Mouse (Mus musculus) layer of hippocampus, postnatal 14 days (tissue): ENCODE measurements around the gene Duox1. TPM values are rescaled to one million over a fixed set of nuclear protein-coding genes. Genes with fewer than 3 reads are reported as not detected.
"Not testable (repeated sequence)": the region's sequence is repeated elsewhere in the genome, so short reads cannot be mapped to it uniquely, and the experiment has no call there.

ENCODE experiments used
- DNase-seq, 2 experiments: peaks; one replicate each; pipeline ENCODE4 v3.0.0; 2021 to 2022; ENCODE audit warnings: low spot score in 2 of 2, mixed read lengths in 1 of 2
- total RNA-seq, 2 experiments: library from RNA; stranded (reverse); gene quantifications; 2 replicates each; pipeline ENCODE4 v1.2.3; 2021

The Duox1 gene
- total RNA-seq, 2 experiments from 2014 or later, result not detected

DNA sequence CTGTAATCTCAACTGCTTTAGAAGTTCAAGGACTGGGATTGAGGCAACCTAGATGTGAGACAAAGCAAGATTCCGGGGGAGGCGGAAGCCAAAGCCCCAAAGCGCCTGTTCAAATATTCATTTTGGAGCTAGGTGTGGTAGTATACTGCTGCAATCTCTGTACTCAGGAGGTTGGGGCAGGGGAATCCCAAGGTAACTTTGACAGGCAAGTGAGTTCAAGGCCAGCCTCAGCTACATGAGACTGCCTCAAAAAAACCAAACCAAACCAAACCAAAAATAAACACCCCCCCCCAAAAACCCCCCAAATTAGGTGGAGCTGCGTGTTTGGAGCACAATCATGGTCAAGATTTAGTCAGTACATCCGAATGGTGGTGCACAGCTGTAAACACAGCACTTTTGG, 58.5 kb downstream of the Duox1 start:
- DNase-seq, result no peak

DNA sequence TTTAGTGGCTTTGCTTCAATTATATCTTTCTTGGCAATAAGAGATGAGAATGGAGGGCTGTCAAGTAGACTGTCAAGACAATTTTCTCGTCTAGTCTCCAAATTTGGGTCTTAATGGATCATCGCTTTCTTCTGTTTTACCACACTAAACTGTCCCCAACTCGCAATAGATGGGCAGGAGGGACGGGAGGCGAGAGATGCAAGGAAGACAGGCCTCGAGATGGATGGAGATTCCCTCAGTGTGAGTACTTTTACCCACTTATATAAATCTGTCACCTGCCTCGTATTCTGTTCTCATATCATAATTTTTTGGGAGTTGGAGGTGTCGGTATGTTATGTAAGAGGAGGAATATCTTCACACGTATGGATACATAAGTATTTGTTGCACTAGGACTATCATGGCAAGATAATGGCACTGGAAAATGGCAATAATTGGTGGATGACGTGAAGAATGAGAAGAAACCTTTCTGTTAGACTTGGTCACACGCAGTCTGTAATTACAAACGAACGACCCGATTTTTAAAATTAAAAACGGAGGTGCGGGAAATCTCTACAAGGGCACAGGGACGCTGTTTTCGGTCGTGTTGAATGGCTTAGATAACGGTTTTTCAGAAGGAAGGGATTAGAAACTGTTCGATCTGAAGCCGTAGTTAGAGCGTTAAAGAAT, 59.3 kb downstream of the Duox1 start:
- DNase-seq, result no peak

DNA sequence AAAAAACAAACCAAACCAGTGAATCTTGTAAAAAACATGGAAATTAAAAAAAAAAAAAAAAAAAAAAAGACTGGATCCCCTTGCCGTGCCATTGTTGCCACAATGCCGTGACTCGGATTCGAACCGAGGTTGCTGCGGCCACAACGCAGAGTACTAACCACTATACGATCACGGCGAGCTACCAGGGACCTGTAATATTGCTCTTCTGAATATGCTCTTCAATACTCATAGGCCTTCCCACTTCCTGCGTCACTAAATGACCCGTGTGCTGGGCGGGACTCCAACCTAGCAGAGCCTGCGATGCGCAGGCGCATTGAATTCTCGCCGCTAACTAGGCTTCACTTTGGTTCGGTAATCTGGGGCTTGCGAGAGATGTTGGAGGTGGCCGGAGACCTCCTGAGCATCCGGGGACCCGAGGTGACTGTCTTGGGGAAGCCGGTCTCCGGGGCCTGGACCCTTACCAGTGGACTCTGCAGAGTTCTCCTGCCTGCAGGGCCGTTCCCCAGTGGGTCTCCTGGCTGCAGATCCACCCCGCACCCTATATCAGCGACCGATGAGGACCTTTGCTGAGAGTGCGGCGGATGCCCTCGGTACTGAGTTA, 60.0 kb downstream of the Duox1 start:
- peak; percentile 98 to 99 for DNase-seq

DNA sequence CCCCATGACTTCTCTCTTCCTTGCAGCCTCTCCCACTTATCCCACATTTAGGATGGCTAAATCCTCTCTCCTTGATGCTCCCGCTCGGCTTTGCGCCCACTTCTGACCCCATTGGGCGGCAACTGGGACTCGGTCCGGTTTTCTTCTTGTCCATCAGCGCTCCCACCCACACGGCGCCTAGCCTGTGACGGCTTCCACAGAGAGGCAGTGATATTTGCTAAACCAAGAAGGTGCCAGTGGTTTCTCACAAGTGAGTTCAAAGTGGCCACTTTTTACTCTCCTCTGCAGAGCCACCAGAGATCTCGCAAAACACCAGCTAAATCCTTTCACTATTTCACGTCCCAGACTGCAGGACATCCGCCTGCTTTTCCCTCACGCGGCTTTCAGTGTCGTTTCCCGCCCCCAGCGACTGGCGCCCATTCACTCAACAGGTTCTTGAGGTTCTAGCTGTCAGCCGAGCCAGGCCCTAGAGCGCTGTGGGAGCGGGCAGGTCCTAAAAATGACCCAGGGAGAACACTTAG, 60.6 kb downstream of the Duox1 start:
- DNase-seq, result peak in 1 of 2 experiments; percentile 41

DNA sequence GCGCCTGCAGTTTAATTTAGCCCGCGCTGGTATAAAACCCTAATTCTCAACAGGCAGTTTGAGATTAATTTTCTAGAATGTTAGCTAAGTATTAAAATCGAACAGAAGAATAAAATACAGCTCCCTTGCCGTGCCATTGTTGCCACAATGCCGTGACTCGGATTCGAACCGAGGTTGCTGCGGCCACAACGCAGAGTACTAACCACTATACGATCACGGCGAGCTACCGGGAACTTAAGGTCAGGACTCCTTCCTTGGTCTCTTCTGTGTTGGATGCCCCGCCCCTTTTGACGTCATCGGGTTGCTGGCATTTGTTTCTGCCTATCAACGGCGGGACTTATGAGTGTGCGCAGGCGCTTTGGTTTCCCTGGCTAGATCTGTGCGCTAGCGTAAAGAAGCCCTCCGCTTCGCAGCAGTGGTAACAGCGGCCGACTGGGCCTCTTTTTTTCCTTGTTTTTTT, 61.8 kb downstream of the Duox1 start:
- DNase-seq, result peak; percentile 99

DNA sequence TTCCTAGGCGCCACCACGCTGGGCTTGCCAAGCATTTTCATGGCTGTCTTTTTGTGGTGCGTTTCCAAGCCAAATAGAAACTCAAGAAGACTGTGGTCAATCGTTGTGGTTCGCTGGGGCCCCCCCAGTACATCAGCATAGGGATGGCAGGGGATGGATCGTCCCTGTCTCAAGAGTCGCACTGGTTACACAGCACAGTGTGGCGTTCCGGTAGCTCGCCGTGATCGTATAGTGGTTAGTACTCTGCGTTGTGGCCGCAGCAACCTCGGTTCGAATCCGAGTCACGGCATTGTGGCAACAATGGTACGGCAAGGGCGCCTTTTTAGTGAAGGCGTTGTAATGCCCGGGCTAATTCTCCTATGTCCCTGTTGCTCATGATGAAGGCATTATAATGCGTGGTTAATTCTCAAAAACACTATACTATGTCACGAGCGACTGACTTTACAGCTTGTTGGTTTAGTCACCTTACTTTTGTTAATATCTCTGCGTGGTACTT, 62.3 kb downstream of the Duox1 start:
- peak; percentile 71 to 85 for DNase-seq

DNA sequence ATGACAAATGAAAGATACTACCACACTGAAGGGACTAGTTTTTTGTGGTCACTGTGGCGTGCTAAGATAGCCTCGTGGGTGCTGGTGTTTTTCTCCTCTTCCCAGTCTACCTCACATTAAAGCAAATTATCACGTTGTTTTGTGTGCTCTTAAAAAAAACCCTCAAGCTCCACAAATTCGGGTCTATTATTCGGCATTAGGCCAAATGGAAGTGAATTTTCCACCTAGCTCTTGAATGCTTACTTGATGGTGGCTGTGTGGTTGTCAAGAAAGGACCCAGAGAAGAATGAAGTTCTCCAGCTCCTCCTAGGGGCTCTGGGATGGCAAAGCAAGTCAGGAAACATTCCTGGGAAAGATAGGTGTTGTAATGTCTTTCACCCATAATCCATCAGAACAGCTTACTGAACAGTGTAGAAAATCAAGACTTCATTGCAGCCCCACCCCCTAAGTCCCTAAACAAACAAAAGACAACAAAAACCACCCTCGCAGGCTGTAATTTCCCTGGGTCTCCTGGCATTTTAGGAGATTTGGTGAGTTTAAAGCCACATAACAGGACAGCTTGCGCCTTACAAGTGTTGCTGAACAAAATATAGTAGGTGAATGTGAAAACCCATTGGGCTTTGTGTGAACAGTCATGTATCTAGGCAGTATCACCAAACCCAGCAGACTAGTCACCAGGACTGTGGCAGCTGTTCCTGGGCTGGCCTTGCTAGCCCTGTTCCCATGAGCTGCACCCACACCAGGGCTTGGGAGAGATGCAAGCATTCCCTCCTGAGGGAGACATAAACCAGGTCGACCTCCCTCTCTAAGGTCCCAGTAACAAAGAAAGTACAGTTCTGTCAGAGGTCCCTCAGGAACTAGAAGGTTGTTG, 63.2 kb downstream of the Duox1 start:
- peak; percentile 35 to 75 for DNase-seq

DNA sequence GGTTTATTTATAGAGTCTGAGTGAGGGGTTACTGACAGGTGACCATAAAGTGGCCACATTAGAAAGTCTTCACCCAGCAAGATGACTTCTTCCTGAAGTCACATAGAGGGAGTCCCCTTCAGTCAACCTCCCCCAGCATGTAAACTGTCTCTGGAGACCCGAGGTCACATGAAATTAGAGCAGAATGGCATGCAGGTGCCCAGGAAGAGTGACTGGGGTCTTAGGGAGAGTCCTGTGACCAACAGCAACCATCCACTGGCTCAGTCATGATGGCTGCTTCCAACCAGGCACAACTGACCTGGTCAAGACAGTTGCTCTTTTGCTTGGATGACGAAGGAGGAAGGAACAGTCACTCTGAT, 63.8 kb downstream of the Duox1 start:
- DNase-seq, result no peak

DNA sequence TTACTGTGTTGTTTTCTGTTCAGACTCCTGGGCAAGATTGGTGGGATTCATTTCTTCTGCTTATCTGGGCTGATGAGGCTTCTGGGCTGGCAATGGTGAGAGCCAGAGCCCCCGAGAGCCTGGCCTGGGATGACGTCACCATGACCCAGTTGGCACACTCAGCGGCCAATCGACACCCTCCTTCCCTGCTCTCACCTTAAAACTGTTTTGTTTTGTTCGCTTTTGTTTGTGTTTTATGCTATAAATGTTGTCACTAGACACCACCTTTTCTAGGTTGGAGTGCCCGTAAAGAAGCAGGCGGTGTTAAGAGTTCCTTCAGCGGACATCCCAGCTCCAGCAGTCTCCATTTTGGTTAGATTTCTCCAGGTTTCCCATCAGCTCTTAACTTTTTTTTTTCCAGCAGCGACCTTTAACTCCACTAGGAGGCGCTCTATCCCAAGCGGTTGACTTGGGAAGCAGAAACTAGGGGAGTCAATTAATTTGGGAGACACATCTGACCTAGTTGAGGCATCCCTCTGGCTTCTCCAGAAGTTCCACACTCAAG, 65.4 kb downstream of the Duox1 start:
- peak; percentile 69 to 78 for DNase-seq

DNA sequence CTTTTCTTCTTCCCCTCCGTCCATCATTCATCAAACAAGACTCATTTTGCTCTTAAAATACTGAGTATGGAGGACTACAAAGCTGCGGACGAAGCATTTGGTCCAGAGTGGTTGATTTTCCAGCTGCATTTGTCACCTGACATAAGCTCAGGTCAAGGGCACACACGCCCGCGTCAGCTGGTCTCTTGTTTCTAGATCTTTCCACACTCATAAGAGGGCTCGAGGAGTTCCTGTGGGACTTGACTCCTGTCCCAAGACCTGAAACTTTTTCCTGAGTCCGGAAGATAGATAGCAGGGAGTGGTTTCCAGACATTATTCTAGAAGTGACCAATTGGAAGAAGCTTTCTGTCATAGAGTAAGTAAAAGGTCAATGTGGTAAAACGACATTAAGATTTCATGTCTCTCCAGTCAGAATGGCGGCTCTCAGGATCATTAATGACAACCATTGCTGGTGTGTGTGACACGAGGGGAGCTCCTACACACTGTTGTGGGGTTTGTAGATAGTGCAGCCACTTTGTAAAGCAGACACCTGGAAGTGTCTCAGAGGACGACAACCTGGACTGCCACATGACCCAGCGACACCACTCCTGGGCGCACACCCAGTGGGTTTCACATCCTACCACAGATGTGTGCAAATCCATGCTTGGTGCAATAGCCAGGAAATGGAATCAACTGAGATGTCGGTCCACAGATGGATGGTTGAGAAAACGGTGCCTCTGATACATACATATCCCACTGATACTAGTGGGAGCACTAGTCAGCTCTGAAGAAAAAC, 66.0 kb downstream of the Duox1 start:
- DNase-seq, result no peak

DNA sequence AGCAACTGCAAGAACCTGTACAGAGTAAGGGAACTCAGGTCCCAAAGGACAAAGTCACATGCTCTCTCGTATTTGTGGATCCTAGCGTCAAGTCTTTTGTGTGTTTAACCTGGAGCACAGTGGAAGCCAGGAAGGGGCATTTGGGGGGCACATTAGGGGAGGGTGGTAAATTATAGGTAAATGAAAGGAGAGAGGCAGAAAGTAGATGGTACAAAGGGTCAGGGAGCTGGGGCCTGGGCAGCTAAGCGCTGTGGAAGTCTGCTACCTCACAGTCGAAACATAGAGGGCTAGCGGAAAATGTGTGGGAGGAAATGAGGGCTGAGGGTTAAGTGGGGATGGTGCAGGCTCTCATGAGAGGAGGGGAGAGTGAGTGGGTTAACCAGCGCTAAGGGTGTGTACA, 66.6 kb downstream of the Duox1 start:
- DNase-seq, result no peak

DNA sequence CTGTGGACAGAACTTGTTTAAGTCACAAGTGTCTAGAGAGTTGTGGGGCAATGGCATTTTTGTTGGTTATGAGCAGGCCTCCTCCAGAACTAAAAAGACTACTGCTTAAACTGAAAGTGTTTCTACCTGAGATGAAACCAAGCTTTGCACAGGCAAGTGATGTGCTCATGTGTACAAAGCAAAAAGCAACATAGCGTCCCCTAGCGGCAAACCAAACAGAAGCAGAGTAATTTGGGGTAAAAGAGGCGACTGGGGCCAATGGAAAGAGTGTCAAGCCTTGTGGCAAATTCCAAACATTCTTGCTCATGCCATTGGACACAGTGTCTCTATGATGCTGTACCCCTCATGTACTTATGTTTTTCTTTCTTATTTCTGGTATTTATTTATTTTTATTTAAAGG, 69.6 kb downstream of the Duox1 start:
- no peak for DNase-seq

DNA sequence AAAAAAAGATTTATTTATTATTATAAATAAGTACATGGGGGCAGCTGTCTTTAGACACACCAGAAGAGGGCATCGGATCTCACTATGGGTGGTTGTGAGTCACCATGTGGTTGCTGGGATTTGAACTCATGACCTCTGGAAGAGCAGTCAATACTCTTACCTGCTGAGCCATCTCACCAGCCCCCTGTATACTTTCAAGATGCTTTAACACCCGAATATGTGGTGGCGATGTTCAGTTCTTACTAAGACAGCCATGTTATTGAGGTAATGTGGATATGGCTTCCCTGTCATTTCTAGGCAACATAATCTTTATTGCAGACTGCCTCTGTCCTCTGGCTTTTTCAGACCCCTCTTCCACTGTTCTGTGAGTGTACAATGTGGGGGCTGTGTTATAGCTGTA, 71.7 kb downstream of the Duox1 start:
- DNase-seq, result not testable (repeated sequence)

DNA sequence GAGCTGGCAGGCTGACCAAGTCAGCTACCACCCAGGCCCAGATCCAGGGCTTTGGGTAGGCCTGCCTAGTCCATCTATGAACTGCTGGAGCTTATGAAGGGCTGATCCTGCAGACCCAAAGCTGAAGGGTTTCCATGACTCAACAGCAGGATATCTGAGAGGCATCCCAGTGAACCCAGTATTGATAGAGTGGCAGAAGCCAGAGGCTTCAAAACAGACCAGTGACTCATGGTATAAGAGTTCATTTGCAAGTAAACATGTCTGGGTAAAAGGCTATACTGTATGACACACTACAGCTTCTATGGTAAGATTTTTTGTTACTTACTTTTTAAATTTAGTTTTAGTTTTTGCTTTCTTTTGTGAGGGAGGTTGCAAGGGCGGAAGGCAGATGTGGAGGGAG, 80.7 kb downstream of the Duox1 start:
- no peak for DNase-seq

Other genes starting within 250 kb of the Duox1 start
- gene Spg11, start 197.3 kb upstream of the Duox1 start, total RNA-seq, result 10 to 100 TPM; 17.3 to 19.7 TPM
- 10 to 100 TPM; 70.8 to 93.3 TPM for gene B2m, start 168.0 kb upstream of the Duox1 start, total RNA-seq
- gene Trim69, start 155.0 kb upstream of the Duox1 start, total RNA-seq, result not detected
- gene Patl2, start 129.5 kb upstream of the Duox1 start, total RNA-seq, result under 1 TPM in 1 of 2 experiments, not detected in 1; 0.26 TPM
- not detected for gene Terb2, start 129.4 kb upstream of the Duox1 start, total RNA-seq
- gene Sord, start 80.9 kb upstream of the Duox1 start, total RNA-seq, result 10 to 100 TPM; 12.2 to 13.4 TPM
- gene Duox2, start 17.2 kb upstream of the Duox1 start, total RNA-seq, result under 1 TPM in 1 of 2 experiments, not detected in 1; 0.09 TPM
- not detected for gene Duoxa2, start 16.8 kb upstream of the Duox1 start, total RNA-seq
- gene Duoxa1, start 1.9 kb upstream of the Duox1 start, total RNA-seq, result not detected
- 10 to 100 TPM; 57.5 to 65.2 TPM for gene Shf, start 53.5 kb downstream of the Duox1 start, total RNA-seq
- gene Slc28a2, start 110.8 kb downstream of the Duox1 start, total RNA-seq, result not detected
- not detected for gene Gm14085, start 169.3 kb downstream of the Duox1 start, total RNA-seq